Comparison of ENCODE assay signal across 17 mouse cellular contexts in genomic region chr10:44640620-44641019, GRCm38 (mm10).
"Had no signal": no experiment of that assay in that cellular context is flagged by ENCODE, and none has a peak within 500 bp of the region (broad histone marks: within the 10 kb centered on the region; RNA-seq: fewer than 3 reads in every experiment).

No protein-coding gene starts in this region.

- H3K36me3 ChIP-seq: lung, embryonic 15.5 days; midbrain, embryonic 13.5 days; midbrain, embryonic 15.5 days; neural tube, embryonic 13.5 days; neural tube, embryonic 15.5 days had no signal

- H3K27me3 ChIP-seq: lung, embryonic 15.5 days; midbrain, embryonic 13.5 days; midbrain, embryonic 15.5 days; neural tube, embryonic 13.5 days; neural tube, embryonic 15.5 days had no signal

- DNase-seq: lung, adult 2 months; lung, postnatal 14 days; lung, postnatal 36 days; retina, postnatal 1 day; right cerebral cortex, adult 18-20 months; right cerebral cortex, postnatal 25 days; right cerebral cortex, postnatal 4 days; spleen, adult 18-20 months; thymus, adult 18-20 months; thymus, postnatal 14 days; thymus, postnatal 36 days had no signal

- H3K4me3 ChIP-seq: lung, embryonic 15.5 days; megakaryocyte, embryonic 14.5 days; midbrain, embryonic 13.5 days; midbrain, embryonic 15.5 days; neural tube, embryonic 13.5 days; neural tube, embryonic 15.5 days had no signal
